Mouse (Mus musculus) heart, postnatal 14 days (tissue): ENCODE results near the gene Gm10065. TPM values are rescaled to one million over a fixed set of nuclear protein-coding genes. Genes with fewer than 3 reads are reported as not detected.

Experiments used
- DNase-seq, 2 experiments: peaks; one replicate each; pipeline ENCODE4 v3.0.0; 2021 to 2022
- intact Hi-C: fragments of 180-260 bp; cut with DNase I; formaldehyde crosslinking; loops from one replicate; pipeline ENCODE4 v1.15.1; 2025
- microRNA-seq, 2 experiments: library from miRNA; unstranded; fragments of <30 nt; microRNA quantifications; one replicate each; pipeline ENCODE4 v1.2.0; 2021 to 2022
- total RNA-seq, 2 experiments: library from RNA; stranded (reverse); gene quantifications; 2 replicates each; pipeline ENCODE4 v1.2.3; 2021

Gm10065 gene
- total RNA-seq, 2 experiments from 2014 or later: not detected

DNA sequence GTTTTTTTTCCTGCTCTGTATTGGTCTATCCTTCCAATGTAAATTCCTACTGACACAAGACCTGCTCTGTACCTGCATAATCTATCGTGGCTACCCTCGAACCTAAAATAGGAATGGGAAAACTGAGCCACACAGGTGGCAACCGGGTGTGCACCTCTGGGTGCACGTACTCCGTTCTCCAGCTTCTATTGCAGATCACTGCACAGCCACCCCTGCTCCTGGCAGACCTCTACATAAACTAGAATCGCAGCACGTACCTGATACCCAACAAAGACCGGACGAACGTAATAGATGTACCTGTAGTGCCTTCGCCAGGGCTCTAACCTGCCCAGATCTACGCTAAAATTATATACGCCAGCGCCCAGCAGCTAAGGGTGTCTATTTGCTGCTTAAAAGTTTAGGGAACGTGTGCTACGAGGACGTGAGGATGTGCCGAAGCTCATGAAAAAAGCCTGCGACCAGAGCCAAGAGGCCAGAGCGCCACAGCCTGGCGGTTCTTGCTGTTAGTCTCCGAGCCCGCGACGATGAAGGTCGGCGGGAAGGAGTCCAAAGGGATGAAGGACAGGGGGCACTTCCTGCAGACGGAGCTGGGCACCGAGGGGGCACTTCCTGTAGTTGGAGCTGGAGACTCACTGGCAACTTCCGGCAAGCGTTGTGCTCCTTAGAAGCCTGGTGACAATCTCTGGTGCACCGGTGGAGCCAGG is 38.6 kb downstream of the Gm10065 start, which contains the start of gene Pgbd1:
TSS of gene Pgbd1 (minus strand) at position 556 of the 704 bp plus-strand sequence.
- intact Hi-C loops: no loop called here
- DNase-seq: peak; percentile 52 to 63

DNA sequence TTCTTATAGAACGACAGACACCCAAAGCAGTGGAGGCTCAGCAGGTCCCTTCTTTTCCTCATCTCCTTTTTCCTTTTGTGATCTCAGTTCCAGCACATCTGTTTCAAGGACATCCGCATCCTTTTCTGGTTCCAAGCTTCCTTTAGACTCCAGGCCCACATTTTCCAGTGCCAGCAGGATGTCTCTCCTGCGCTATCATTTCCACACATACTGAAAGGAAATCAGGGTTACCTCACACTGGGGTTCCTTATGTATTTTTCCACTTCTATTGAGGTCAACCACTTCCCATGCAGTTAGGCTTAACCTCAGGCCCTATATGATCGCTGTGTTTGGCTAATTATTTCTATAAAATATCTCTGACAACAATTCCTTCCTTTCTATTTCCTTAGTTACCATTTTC is 43.8 kb downstream of the Gm10065 start:
- no peak for DNase-seq
- intact Hi-C loops: loop anchor here (2.0 kb wide), 1 partner anchor 25 kb away; no protein-coding TSS in a partner anchor

Small RNA genes lying within 50 kb of the gene (microRNA-seq; reads per million reads assigned to microRNA genes)
- 0 reads per million in 2 experiments for gene Mir1896

Other genes with a start within 250 kb of the Gm10065 start
- gene Gpx5, start 186.7 kb downstream of the Gm10065 start, total RNA-seq: not detected
- gene Gpx6, start 167.3 kb downstream of the Gm10065 start, total RNA-seq: not detected
- not detected for gene Olfr1367, start 132.5 kb downstream of the Gm10065 start, total RNA-seq
- 1 to 10 TPM; 4.6 to 4.9 TPM for gene Zscan12, start 116.6 kb downstream of the Gm10065 start, total RNA-seq
- 10 to 100 TPM; 34.3 to 38.2 TPM for gene Zkscan3, start 76.7 kb downstream of the Gm10065 start, total RNA-seq
- gene Pgbd1, start 38.4 kb downstream of the Gm10065 start, total RNA-seq: under 1 TPM; 0.32 to 0.60 TPM
- 10 to 100 TPM; 21.7 to 24.1 TPM for gene Zscan26, start 25.7 kb downstream of the Gm10065 start, total RNA-seq
- gene Nkapl, start 10.9 kb downstream of the Gm10065 start, total RNA-seq: under 1 TPM; 0.59 to 0.88 TPM
- gene Zkscan4, start 534 bp downstream of the Gm10065 start, total RNA-seq: 1 to 10 TPM in 1 of 2 experiments, under 1 TPM in 1; 0.93 to 1.3 TPM
- gene AK157302, start 15.8 kb upstream of the Gm10065 start, total RNA-seq: 10 to 100 TPM; 25.3 to 25.6 TPM
- gene Gm11273, start 22.0 kb upstream of the Gm10065 start, total RNA-seq: 100 to 1,000 TPM; 233 to 256 TPM
- gene Zkscan8, start 51.7 kb upstream of the Gm10065 start, total RNA-seq: 10 to 100 TPM; 11.7 to 12.3 TPM
- not detected for gene Olfr1366, start 63.4 kb upstream of the Gm10065 start, total RNA-seq
- gene Olfr1535, start 80.5 kb upstream of the Gm10065 start, total RNA-seq: not detected
- not detected for gene Olfr1364, start 102.3 kb upstream of the Gm10065 start, total RNA-seq
- gene Olfr1362, start 134.6 kb upstream of the Gm10065 start, total RNA-seq: not detected
- gene Olfr11, start 163.1 kb upstream of the Gm10065 start, total RNA-seq: not detected
- not detected for gene Olfr1361, start 183.9 kb upstream of the Gm10065 start, total RNA-seq
- gene Olfr1360, start 198.0 kb upstream of the Gm10065 start, total RNA-seq: not detected
- gene Olfr1359, start 218.7 kb upstream of the Gm10065 start, total RNA-seq: not detected
- gene Hist1h2bl, start 236.7 kb upstream of the Gm10065 start, total RNA-seq: 100 to 1,000 TPM in 1 of 2 experiments, 10 to 100 TPM in 1; 66.3 to 130 TPM
- 100 to 1,000 TPM in 1 of 2 experiments, 10 to 100 TPM in 1; 51.5 to 150 TPM for gene Hist1h2ai, start 237.0 kb upstream of the Gm10065 start, total RNA-seq
- gene Hist1h3h, start 238.2 kb upstream of the Gm10065 start, total RNA-seq: 100 to 1,000 TPM in 1 of 2 experiments, 10 to 100 TPM in 1; 82.7 to 215 TPM
- 10 to 100 TPM; 21.5 to 40.5 TPM for gene Hist1h2bm, start 242.6 kb upstream of the Gm10065 start, total RNA-seq